Mouse (Mus musculus): ENCODE results near the gene Cetn2. TPM values are rescaled to one million over a fixed set of nuclear protein-coding genes. Genes with fewer than 3 reads are reported as not detected.

Cetn2 gene
- polyA plus RNA-seq, 1 experiment from 2014 or later, result 121 TPM

DNA sequence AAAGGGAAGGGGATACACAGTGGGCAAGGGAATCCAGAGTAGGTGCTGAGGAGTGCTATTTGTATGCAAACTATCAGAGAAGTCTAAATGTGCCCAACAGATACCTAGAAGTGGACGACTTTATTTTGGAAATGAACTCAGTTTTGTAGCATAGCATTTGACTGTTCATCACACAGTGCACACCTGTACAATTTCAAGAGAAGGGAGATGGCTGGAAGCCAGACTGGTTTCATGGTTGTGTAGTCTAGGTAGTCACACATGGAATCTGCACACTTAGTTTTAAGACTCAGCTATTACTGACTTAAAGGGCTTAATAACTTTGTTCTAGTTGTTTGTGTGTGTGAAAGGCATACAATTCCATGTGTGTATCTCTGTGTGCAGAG is 22.2 kb downstream of the Cetn2 start:
- WGBS, result 60% methylated on average over 1 of the region's 1 CpGs
- DNase-seq (ENCODE audit: low spot score) (no peak), ATAC-seq (replicated peaks; ENCODE audit: low FRiP score, low read depth) (no peak)
- no peaks in the 10 kb centered on the region for H3K9me3 ChIP-seq (replicated peaks; ENCODE audit: low read length)
- H3K27me3 ChIP-seq (ENCODE audit: insufficient read depth, low read length), result no peaks in the 10 kb centered on the region
- H3K4me2 ChIP-seq (ENCODE audit: low read length), result no peak overlapping the region
- H3K4me3 ChIP-seq (replicated peaks; ENCODE audit: low read depth, low read length), result no peak overlapping the region
- no peaks in the 10 kb centered on the region for H3K4me1 ChIP-seq (replicated peaks; ENCODE audit: insufficient read depth, low read length)
- H3K27ac ChIP-seq, result no peak overlapping the region
- no peak for TF ChIP-seq CTCF (IDR thresholded peaks at IDR 0.05; ENCODE audit: low read depth)
- H3K36me3 ChIP-seq (ENCODE audit: insufficient read depth, low read length), result no peaks in the 10 kb centered on the region
- H3K9ac ChIP-seq (ENCODE audit: low read depth, low read length), result no peak overlapping the region

- Histone ChIP-seq H3K36me3 (ENCODE audit: insufficient read depth, low read length) (no peaks in the 10 kb centered on the region), H3K4me1 (replicated peaks; ENCODE audit: insufficient read depth, low read length) (no peaks in the 10 kb centered on the region), H3K27me3 (ENCODE audit: insufficient read depth, low read length) (no peaks in the 10 kb centered on the region), H3K4me3 (replicated peaks; ENCODE audit: low read depth, low read length) (no peak overlapping the region), H3K4me2 (ENCODE audit: low read length) (no peak overlapping the region), H3K9me3 (replicated peaks; ENCODE audit: low read length) (no peaks in the 10 kb centered on the region), H3K9ac (ENCODE audit: low read depth, low read length) (no peak overlapping the region), H3K27ac (no peak overlapping the region)
- TF ChIP-seq CTCF (IDR thresholded peaks at IDR 0.05; ENCODE audit: low read depth), result no peak
- ATAC-seq (replicated peaks; ENCODE audit: low FRiP score, low read depth), result no peak
- DNase-seq (ENCODE audit: low spot score), result no peak
- 71% methylated on average over 5 of the region's 5 CpGs for WGBS
Measured at GRCm38 (mm10) chrX:72895388-72896054, 22.7 kb downstream of the Cetn2 start.

Other genes starting within 250 kb of the Cetn2 start
- gene Gabrq, start 93.2 kb downstream of the Cetn2 start, polyA plus RNA-seq (2015; fragmentation: Nextera tagmentation; extraction: Ambion mirVana), result 0.04 TPM in 2 replicates
- 32.3 and 33.7 TPM in 2 replicates for gene Nsdhl, start 146 bp upstream of the Cetn2 start, polyA plus RNA-seq (2015; fragmentation: Nextera tagmentation; extraction: Ambion mirVana)
- 8.2 and 8.7 TPM in 2 replicates for gene Zfp185, start 68.9 kb upstream of the Cetn2 start, polyA plus RNA-seq (2015; fragmentation: Nextera tagmentation; extraction: Ambion mirVana)
- not detected in 2 replicates for gene Pnma5, start 118.7 kb upstream of the Cetn2 start, polyA plus RNA-seq (2015; fragmentation: Nextera tagmentation; extraction: Ambion mirVana)
- gene Pnma3, start 146.4 kb upstream of the Cetn2 start, polyA plus RNA-seq (2015; fragmentation: Nextera tagmentation; extraction: Ambion mirVana), result 0.04 and 0.06 TPM in 2 replicates
- 0.79 and 3.6 TPM in 2 replicates for gene Xlr4a, start 164.1 kb upstream of the Cetn2 start, polyA plus RNA-seq (2015; fragmentation: Nextera tagmentation; extraction: Ambion mirVana)
- 1.7 and 7.6 TPM in 2 replicates for gene Xlr3a, start 178.7 kb upstream of the Cetn2 start, polyA plus RNA-seq (2015; fragmentation: Nextera tagmentation; extraction: Ambion mirVana)
- gene Gm14685, start 198.6 kb upstream of the Cetn2 start, polyA plus RNA-seq (2015; fragmentation: Nextera tagmentation; extraction: Ambion mirVana), result 0.07 TPM in 1 of 2 replicates, not detected in the other
- 0.13 and 0.21 TPM in 2 replicates for gene Xlr5b, start 230.4 kb upstream of the Cetn2 start, polyA plus RNA-seq (2015; fragmentation: Nextera tagmentation; extraction: Ambion mirVana)
- not detected in 2 replicates for gene DXBay18, start 231.0 kb upstream of the Cetn2 start, polyA plus RNA-seq (2015; fragmentation: Nextera tagmentation; extraction: Ambion mirVana)

Measured in kidney, postnatal 0 days (tissue).